Mouse (Mus musculus) A20 (cell line): ENCODE measurements around the gene Slc44a4.
"Not testable (repeated sequence)": the region's sequence is repeated elsewhere in the genome, so short reads cannot be mapped to it uniquely, and the experiment has no call there.

Experiments
- DNase-seq: peaks from one replicate; pipeline ENCODE4 v3.0.0-alpha.2; 2011; ENCODE audit warnings: low read depth, low spot score

Gene Slc44a4

DNA sequence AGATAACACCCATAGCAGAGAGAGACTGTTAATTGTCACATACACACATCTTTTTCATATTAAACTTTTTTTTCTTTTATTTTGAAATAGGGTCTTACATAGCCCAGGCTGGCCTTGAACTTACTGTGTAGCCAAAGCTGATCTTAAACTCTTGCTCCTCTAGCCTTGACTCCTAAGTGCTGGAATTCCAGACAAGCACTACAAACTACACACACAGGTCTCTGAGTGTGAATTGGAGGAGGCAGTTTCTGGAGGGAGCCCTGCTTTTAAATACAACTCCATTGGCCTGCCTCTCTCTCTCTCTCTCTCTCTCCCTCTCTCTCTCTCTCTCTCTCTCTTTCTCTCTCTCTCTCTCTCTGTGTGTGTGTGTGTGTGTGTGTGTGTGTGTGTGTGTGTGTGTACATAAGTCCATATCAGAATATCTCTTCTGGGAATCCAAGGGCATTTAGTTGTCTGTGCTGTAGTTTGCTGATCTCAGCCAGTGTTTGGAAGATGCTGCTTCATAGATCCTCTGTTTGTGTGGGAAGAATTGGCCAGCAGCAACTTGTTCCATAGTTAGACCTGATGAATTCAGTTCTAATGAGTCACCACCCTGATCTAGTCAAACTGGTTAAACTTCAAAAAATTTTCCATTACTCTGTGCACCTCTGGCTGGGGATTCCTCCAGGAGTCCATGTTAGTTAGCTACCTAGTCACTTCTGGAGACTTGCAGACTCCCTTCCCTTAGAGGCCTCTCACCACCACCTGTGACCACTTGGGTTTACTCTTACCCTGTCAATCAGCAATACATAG, 46.6 kb downstream of the Slc44a4 start:
- no peak for DNase-seq

GRCm38 (mm10) chr17:34962125-34962524, 47.9 kb downstream of the Slc44a4 start:
- no peak for DNase-seq

GRCm38 (mm10) chr17:34962841-34963240, 48.6 kb downstream of the Slc44a4 start:
- DNase-seq, result no peak

- no peak for DNase-seq
These were observed 50.4 kb downstream of the Slc44a4 start for GRCm38 (mm10) chr17:34964640-34965049.

GRCm38 (mm10) chr17:34965627-34966026, 51.4 kb downstream of the Slc44a4 start:
- DNase-seq, result no peak

GRCm38 (mm10) chr17:34969822-34970221, 55.6 kb downstream of the Slc44a4 start, which contains the start of gene Gm20481:
Gm20481 (plus strand) TSS chr17:34969912.
- not testable (repeated sequence) for DNase-seq

DNA sequence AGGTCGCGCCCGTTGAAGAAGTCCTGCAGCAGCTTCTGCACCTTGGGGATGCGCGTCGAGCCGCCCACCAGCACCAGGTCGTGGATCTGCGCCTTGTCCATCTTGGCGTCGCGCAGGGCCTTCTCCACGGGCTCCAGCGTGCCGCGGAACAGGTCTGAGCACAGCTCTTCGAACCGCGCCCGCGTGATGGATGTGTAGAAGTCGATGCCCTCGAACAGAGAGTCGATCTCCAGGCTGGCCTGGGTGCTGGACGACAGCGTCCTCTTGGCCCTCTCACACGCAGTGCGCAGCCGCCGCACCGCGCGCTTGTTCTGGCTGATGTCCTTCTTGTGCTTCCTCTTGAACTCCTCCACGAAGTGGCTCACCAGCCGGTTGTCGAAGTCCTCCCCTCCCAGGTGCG, 56.6 kb downstream of the Slc44a4 start:
- DNase-seq, result not testable (repeated sequence)

GRCm38 (mm10) chr17:34971694-34972068, 57.4 kb downstream of the Slc44a4 start:
- not testable (repeated sequence) for DNase-seq

DNA sequence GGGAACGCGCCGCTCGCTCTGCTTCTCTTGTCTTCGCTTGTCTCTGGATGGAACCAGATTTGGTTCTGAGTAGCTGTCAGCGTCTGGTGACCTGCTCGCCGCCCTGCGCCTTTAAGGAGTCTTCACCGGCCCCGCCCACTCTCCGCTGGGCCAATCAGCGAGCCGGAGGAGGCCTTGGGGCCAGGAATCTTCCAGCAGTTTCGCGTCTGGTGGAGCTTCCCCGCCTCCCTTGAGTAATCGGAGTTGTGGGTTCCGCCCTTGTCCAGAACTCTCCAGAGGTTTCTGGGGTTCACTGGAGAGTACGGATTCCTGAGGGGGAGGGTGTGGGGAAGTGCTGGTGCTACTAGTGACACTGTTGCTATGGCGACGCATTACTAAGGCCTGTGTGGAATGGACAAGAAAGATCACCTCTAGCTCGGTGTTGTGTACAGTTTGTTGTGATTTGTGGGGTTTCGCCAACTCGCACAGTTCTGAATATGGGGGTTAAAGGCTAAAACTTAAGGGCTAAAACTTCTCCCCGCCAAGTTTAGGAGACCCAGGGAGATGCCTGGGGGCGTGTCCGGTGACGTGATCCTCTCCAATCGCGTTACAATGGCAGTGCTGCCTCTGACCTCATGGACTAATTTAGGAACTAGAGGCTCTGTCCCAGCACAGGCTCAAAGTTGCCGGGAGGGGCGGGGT, 57.9 kb downstream of the Slc44a4 start, which contains the start of the genes Hspa1a and Hspa1l:
Gene Hspa1a (minus strand): TSS at position 88 of the 681 bp plus-strand sequence.
Gene Hspa1l (plus strand): TSS at position 635 of the 681 bp plus-strand sequence.
- DNase-seq, result not testable (repeated sequence)

GRCm38 (mm10) chr17:34975581-34976492, 61.6 kb downstream of the Slc44a4 start:
- DNase-seq, result no peak

DNA sequence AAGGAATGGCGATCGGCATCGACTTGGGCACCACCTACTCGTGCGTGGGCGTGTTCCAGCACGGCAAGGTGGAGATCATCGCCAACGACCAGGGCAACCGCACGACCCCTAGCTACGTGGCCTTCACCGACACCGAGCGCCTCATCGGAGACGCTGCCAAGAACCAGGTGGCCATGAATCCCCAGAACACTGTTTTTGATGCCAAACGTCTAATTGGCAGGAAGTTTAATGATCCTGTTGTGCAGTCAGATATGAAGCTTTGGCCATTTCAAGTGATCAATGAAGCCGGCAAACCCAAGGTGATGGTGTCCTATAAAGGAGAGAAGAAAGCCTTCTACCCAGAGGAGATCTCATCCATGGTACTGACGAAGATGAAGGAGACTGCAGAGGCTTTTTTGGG, 62.7 kb downstream of the Slc44a4 start:
- DNase-seq, result no peak

DNA sequence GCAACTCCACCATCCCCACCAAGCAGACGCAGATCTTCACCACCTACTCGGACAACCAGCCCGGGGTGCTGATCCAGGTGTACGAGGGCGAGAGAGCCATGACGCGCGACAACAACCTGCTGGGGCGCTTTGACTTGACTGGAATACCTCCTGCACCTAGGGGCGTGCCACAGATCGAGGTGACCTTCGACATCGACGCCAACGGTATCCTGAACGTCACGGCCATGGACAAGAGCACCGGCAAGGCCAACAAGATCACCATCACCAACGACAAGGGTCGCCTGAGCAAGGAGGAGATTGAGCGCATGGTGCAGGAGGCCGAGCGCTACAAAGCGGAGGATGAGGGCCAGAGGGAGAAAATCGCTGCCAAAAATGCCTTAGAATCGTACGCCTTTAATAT, 64.0 kb downstream of the Slc44a4 start:
- DNase-seq, result no peak

- DNase-seq, result no peak
These were observed 65.4 kb downstream of the Slc44a4 start for GRCm38 (mm10) chr17:34979631-34980030.
